Mouse (Mus musculus) cerebellum, adult 2 months (tissue): ENCODE data around the gene Zfp28.

Experiments used
- CTCF ChIP-seq: fragments of 200-500 bp; IDR thresholded peaks from 2 replicates; pipeline ENCODE4 v1.5.1; 2011; ENCODE audit warnings: low read depth, mild to moderate bottlenecking, control low read depth, low read length, moderate library complexity, borderline replicate concordance; ENCODE audit not compliant: insufficient read depth
- POLR2A ChIP-seq: fragments of 200-500 bp; IDR thresholded peaks from 2 replicates; pipeline ENCODE4 v1.6.1; 2011; ENCODE audit warnings: low read length, control low read depth, borderline replicate concordance; ENCODE audit not compliant: insufficient read depth

DNA sequence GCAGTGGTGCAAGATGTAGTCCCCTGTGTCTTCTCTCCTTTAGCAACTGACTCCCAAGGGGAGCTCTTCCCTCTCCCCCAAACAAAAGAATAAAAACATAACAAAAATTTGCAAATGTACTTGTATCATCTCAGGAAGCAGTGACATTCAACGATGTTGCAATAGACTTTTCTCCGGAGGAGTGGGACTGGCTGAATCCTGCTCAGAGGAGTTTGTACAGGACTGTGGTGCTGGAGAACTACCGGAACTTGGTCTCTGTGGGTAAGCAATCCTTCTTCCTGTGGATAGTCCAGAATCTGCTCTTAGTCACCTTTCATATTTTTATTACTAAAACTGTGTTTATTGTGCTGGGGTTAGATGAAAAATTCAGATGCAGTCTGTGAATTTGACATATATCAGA is 10.1 kb upstream of the Zfp28 start:
- TF ChIP-seq CTCF (no peak), POLR2A (no peak)
